Mouse (Mus musculus) spleen, postnatal 4 days (tissue): ENCODE data around the gene Dab2.

Experiments used
- DNase-seq, 2 experiments: peaks; one replicate each; pipeline ENCODE4 v3.0.0; 2022; ENCODE audit warnings: low spot score in 2 of 2

Dab2 gene

GRCm38 (mm10) chr15:6391886-6392285, 92.3 kb downstream of the Dab2 start:
- no peak for DNase-seq

DNA sequence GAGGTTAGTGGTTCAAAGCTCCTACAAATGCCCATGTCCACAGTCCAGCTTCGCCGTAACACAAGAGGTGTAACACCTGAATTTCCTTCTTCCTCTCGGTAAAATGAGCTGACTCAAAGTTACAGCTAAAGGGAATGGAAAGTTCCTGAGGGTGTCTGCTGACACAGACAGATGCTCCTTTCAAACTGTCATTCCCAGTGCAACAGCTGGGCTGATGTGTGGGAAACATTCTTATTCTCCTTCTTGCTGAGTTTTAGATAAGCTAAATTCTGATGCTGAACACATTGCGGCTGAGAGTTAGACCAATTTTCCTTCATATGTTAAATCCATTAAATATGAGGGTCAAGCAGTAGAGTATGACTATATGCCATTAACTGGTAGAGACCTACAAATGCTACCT, 94.0 kb downstream of the Dab2 start:
- no peak for DNase-seq

DNA sequence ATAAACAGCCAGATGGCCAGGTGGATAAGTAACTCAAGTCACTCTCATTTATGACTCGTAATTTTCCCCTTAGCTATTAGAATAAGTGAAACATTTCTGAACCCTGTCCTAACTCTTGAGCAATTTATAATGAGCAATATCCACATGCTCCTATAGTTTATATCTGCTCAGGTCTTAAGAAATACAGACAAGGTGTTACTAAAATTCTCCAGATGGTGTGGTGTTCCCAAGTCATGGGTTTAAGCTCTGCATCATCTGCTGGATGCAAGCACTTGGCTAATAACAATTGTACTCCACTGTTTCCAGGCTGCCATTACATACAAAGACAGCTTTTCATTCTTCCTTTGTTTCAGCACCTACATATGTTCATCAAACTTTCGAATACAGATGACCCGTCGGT, 98.6 kb downstream of the Dab2 start:
- DNase-seq, result no peak

- DNase-seq, result no peak
Observed at GRCm38 (mm10) chr15:6398881-6399280, 99.3 kb downstream of the Dab2 start.

DNA sequence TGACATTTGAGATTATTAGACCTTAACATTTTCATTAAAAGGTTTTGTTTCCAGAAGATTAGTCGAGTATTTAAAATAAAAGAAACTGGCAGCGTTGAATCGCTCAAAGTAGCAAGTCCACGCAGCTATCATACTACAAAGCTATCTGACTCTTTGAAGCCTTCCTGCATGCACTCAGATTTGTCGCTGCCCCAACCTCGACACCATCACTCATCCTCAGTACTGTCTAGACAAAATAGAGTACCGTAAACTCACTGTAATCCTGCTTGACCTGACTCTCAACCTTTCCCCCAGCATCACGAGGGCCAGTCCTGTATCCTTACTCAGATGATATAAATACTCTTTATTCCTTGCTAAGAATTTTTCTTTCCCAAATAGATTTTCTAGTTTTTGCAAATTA, 100.5 kb downstream of the Dab2 start:
- DNase-seq, result no peak

- DNase-seq, result no peak
Observed at GRCm38 (mm10) chr15:6402433-6402832, 102.8 kb downstream of the Dab2 start.

GRCm38 (mm10) chr15:6404172-6404571, 104.6 kb downstream of the Dab2 start:
- no peak for DNase-seq

DNA sequence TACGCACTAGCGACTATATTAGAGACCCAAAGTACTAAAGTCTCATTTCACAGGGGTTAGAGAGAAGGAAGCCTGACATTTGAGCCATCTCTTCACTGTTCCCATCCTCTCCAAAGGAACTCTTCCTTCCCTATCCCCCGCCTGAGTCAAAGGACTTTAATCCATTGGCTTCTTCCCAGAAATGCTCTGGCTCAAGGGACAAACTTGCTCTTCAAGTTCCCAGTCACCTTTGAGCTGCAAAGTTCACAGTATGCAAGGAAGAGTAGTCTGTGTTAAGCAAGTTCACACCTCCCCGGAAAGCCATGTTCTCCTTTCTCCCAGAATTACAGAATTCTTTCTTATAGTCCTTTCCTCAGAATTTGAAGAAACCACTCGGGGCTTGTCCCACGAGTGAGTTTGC, 107.2 kb downstream of the Dab2 start:
- DNase-seq, result no peak

DNA sequence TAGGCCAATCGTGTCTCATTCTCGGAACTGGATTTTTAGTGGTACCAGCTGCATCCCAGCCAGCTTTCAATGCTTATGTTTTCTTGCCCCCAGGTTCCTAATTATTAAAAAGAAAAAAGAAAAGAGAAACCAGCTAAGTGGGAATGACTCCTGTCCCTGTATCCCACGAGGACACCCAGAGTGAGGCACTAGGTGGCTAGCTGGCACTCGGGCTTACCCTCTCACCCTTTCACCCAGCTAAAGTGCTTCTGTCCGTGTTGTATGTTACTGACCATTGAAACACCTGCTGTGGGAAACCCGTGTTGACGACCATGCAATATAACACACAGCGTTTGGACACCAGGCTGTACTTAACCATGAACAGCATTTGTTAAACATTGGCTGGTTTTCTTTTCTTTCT, 109.4 kb downstream of the Dab2 start:
- DNase-seq, result no peak

DNA sequence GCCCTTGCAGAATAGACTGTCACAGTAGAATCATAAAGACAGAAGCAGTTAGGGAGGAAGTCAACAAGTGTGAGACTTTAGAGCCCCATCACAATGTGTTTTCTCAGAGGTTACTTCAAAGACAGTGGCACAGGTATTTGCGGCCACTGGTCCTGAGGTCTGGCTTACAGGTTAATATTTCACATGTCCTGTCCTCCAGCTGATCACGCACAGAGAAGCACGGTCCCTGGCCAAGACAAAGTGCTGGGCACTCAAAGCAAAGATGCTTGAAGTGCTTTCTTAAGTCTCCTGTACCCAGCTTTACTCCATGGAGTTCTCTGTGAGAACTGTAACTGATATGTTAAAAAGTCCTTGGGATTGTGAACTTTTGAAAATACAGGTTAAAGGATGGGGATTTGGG, 110.6 kb downstream of the Dab2 start:
- no peak for DNase-seq

- DNase-seq, result no peak
Observed at GRCm38 (mm10) chr15:6411334-6411733, 111.7 kb downstream of the Dab2 start.

- no peak for DNase-seq
Observed at GRCm38 (mm10) chr15:6415317-6415716, 115.7 kb downstream of the Dab2 start.

- no peak for DNase-seq
Observed at GRCm38 (mm10) chr15:6431777-6432176, 132.2 kb downstream of the Dab2 start.

DNA sequence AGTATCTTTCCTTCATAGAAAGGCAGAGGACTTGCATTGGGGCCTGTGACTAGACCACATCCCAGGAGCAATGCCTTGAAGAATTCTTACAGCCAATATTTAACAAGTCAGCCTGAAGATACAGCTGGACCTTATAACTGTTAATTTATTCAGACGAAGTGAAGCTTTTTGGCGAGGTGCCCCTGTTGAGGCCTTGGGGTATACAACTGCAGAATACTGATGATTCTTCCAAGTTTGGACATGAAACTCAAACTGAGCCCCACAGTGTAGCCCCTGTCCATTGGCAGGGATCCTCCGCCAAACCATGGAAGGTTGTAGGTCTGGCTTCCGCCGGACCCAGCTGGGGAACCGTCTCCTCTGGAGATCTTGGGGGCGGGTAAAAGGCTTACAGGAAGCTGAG, 132.8 kb downstream of the Dab2 start:
- DNase-seq, result no peak

DNA sequence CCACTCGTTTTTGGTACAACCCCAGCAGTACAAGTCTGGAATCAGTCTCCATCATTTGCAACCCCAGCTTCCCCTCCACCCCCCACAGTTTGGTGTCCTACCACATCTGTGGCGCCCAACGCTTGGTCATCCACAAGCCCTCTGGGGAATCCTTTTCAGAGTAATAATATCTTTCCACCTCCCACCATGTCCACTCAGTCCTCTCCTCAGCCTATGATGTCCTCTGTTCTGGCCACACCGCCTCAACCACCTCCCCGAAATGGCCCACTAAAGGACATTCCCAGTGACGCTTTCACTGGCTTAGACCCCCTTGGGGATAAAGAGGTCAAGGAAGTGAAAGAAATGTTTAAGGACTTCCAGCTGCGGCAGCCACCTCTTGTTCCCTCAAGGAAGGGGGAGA, 135.7 kb downstream of the Dab2 start:
- no peak for DNase-seq

GRCm38 (mm10) chr15:6435773-6436172, 136.2 kb downstream of the Dab2 start:
- DNase-seq, result peak in 1 of 2 experiments; percentile 22

GRCm38 (mm10) chr15:6438685-6439084, 139.1 kb downstream of the Dab2 start:
- no peak for DNase-seq

DNA sequence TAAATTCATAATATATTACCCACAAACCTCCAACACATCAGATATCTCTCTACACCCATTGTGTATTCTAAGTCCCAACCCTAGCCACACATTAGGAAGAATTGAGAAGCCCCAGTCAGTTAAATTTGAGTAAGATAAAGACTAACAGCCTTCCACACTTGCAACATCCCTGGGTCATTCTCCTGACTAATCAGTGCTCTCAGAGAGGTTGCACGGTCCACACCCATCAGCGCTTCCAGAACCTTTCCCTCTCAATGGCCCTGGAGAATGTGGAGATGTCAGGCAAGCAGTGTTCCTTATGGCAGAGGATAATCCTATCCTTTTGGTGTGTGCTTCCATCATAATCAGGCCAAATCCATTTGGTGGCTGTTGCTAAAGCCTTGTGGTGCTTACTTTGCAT, 144.9 kb downstream of the Dab2 start:
- no peak for DNase-seq

- no peak for DNase-seq
Observed at GRCm38 (mm10) chr15:6445135-6445534, 145.5 kb downstream of the Dab2 start, which contains the start of gene C9. C9 (plus strand) TSS chr15:6445327.

DNA sequence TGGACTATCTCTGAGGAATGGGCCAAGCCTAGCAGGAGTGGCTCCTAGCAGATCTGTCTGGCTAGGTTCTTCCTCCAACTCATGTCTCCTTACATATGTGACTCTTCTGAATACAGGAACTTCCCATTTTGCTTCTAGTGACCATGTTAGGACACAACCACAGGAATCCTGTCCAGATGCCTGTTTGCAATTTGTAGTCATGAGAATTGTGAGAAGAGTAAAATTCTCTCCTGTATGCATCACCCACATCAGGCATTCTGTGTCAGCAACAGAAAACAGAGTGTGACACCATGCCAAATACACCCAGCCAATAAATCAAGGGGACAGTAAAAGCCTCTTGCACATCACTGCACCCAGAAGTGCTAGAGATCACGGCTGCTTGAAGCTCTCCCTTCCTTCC, 146.6 kb downstream of the Dab2 start:
- DNase-seq, result no peak

- no peak for DNase-seq
Observed at GRCm38 (mm10) chr15:6448892-6449291, 149.3 kb downstream of the Dab2 start.

DNA sequence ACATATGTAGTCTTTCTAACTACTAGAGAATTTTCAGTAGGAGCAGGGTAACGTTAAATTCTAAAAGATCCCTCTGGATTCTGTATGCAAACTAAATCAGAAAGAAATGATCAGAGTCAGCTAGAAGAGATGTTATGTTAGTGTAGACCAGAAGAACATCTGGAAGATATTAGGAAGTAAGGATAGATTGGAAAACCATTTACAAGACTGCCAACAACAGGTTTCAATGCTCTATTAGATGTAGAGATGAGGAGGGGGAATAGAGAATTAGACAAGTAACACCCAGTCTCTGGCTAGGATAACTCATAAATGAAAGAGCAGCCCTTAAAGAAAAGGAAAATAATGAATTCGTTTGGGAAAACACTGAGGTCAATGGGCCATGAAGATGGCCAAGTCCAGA, 154.9 kb downstream of the Dab2 start:
- no peak for DNase-seq

- DNase-seq, result no peak
Observed at GRCm38 (mm10) chr15:6461381-6461780, 161.8 kb downstream of the Dab2 start.

- DNase-seq, result no peak
Observed at GRCm38 (mm10) chr15:6463361-6463923, 163.9 kb downstream of the Dab2 start.
